Mouse (Mus musculus): ENCODE measurements at regions not wholly inside any gene's neighbourhood (a gene's known extent, or its start where the extent isn't known, plus 50 kb on each side); places are given as distances from the start of the nearest gene placed in this dataset.
"Not testable (repeated sequence)": the region's sequence is repeated elsewhere in the genome, so short reads cannot be mapped to it uniquely, and the experiment has no call there.

GRCm38 (mm10) chr11:41090391-41090900, 335.3 kb upstream of the Ccng1 start:
- not testable (repeated sequence) for ATAC-seq (ENCODE audit: low read depth); DNase-seq; H3K4me3 ChIP-seq (replicated peaks); H3K4me1 ChIP-seq (replicated peaks); H3K27me3 ChIP-seq; H3K36me3 ChIP-seq; H3K9ac ChIP-seq; H3K27ac ChIP-seq; H3K9me3 ChIP-seq (replicated peaks); H3K4me2 ChIP-seq
- 83% methylated on average over 11 of the region's 14 CpGs for WGBS (ENCODE audit: insufficient replicate concordance)

- DNase-seq = no peak
- H3K27ac ChIP-seq = no peak overlapping the region
- H3K4me2 ChIP-seq = no peak overlapping the region
- H3K36me3 ChIP-seq = no peaks in the 10 kb centered on the region
- no peaks in the 10 kb centered on the region for H3K9me3 ChIP-seq (replicated peaks)
- H3K4me3 ChIP-seq (replicated peaks) = no peak overlapping the region
- H3K9ac ChIP-seq = no peak overlapping the region
- H3K4me1 ChIP-seq (replicated peaks) = no peaks in the 10 kb centered on the region
- WGBS (ENCODE audit: insufficient replicate concordance) = 24% methylated on average over 3 of the region's 3 CpGs
- ATAC-seq (ENCODE audit: low read depth) = peak; percentile 75; the same call in 1 of the 2 replicates
- no peaks in the 10 kb centered on the region for H3K27me3 ChIP-seq
These were observed 308.5 kb upstream of the Ccng1 start for GRCm38 (mm10) chr11:41063570-41063969.

GRCm38 (mm10) chr11:41057796-41058195, 302.7 kb upstream of the Ccng1 start:
- Histone ChIP-seq H3K36me3 (no peaks in the 10 kb centered on the region), H3K4me1 (replicated peaks) (no peaks in the 10 kb centered on the region), H3K9ac (no peak overlapping the region), H3K27ac (no peak overlapping the region), H3K4me3 (replicated peaks) (no peak overlapping the region), H3K4me2 (no peak overlapping the region), H3K9me3 (replicated peaks) (no peaks in the 10 kb centered on the region), H3K27me3 (no peaks in the 10 kb centered on the region)
- no peak for DNase-seq
- WGBS (ENCODE audit: insufficient replicate concordance) = 49% methylated on average over 3 of the region's 3 CpGs
- ATAC-seq (ENCODE audit: low read depth) = no peak

- no peaks in the 10 kb centered on the region for H3K9me3 ChIP-seq (replicated peaks)
- H3K27ac ChIP-seq = no peak overlapping the region
- H3K4me1 ChIP-seq (replicated peaks) = no peaks in the 10 kb centered on the region
- ATAC-seq (ENCODE audit: low read depth) (peak; percentile 82), DNase-seq (no peak)
- no peak overlapping the region for H3K4me2 ChIP-seq
- no peaks in the 10 kb centered on the region for H3K27me3 ChIP-seq
- 30% methylated on average over 2 of the region's 2 CpGs for WGBS (ENCODE audit: insufficient replicate concordance)
- H3K36me3 ChIP-seq = no peaks in the 10 kb centered on the region
- H3K9ac ChIP-seq = no peak overlapping the region
- no peak overlapping the region for H3K4me3 ChIP-seq (replicated peaks)
These were observed 274.9 kb upstream of the Ccng1 start for GRCm38 (mm10) chr11:41030018-41030417.

- Histone ChIP-seq H3K9me3 (replicated peaks) (no peaks in the 10 kb centered on the region), H3K4me3 (replicated peaks) (no peak overlapping the region), H3K27ac (no peak overlapping the region), H3K9ac (no peak overlapping the region), H3K36me3 (no peaks in the 10 kb centered on the region), H3K4me2 (no peak overlapping the region), H3K27me3 (no peaks in the 10 kb centered on the region), H3K4me1 (replicated peaks) (no peaks in the 10 kb centered on the region)
- DNase-seq = no peak
- WGBS (ENCODE audit: insufficient replicate concordance) = 41% methylated on average over 3 of the region's 3 CpGs
- no peak for ATAC-seq (ENCODE audit: low read depth)
These were observed 255.0 kb upstream of the Ccng1 start for GRCm38 (mm10) chr11:41010096-41010495.

GRCm38 (mm10) chr11:40972806-40973205, 217.7 kb upstream of the Ccng1 start:
- DNase-seq = no peak
- WGBS (ENCODE audit: insufficient replicate concordance) = 77% methylated on average over 2 of the region's 2 CpGs
- no peaks in the 10 kb centered on the region for H3K4me1 ChIP-seq (replicated peaks)

GRCm38 (mm10) chr11:40927168-40927567, 172.1 kb upstream of the Ccng1 start:
- Histone ChIP-seq H3K4me3 (replicated peaks) (no peak overlapping the region), H3K9ac (no peak overlapping the region), H3K27ac (no peak overlapping the region), H3K4me1 (replicated peaks) (no peaks in the 10 kb centered on the region), H3K36me3 (no peaks in the 10 kb centered on the region), H3K4me2 (no peak overlapping the region), H3K9me3 (replicated peaks) (no peaks in the 10 kb centered on the region), H3K27me3 (no peaks in the 10 kb centered on the region)
- WGBS (ENCODE audit: insufficient replicate concordance) = 2% methylated on average over 12 of the region's 12 CpGs
- DNase-seq (no peak), ATAC-seq (ENCODE audit: low read depth) (no peak)

More at GRCm38 (mm10) chr11:40972806-40973205, 217.7 kb upstream of the Ccng1 start:
- Histone ChIP-seq H3K9ac (no peak overlapping the region), H3K27me3 (no peaks in the 10 kb centered on the region), H3K9me3 (replicated peaks) (no peaks in the 10 kb centered on the region), H3K36me3 (no peaks in the 10 kb centered on the region), H3K27ac (no peak overlapping the region), H3K4me3 (replicated peaks) (no peak overlapping the region), H3K4me2 (no peak overlapping the region)
- no peak for ATAC-seq (ENCODE audit: low read depth)

GRCm38 (mm10) chr11:40891485-40891884, 136.4 kb upstream of the Ccng1 start:
- H3K4me2 ChIP-seq = no peak overlapping the region
- 81% methylated on average over 1 of the region's 1 CpGs for WGBS (ENCODE audit: insufficient replicate concordance)
- no peaks in the 10 kb centered on the region for H3K4me1 ChIP-seq (replicated peaks)
- H3K27me3 ChIP-seq = no peaks in the 10 kb centered on the region
- no peaks in the 10 kb centered on the region for H3K36me3 ChIP-seq
- H3K9ac ChIP-seq = no peak overlapping the region
- no peaks in the 10 kb centered on the region for H3K9me3 ChIP-seq (replicated peaks)
- H3K27ac ChIP-seq = no peak overlapping the region
- ATAC-seq (ENCODE audit: low read depth) (no peak), DNase-seq (no peak)
- H3K4me3 ChIP-seq (replicated peaks) = no peak overlapping the region

GRCm38 (mm10) chr11:40884509-40884908, 129.4 kb upstream of the Ccng1 start:
- no peaks in the 10 kb centered on the region for H3K9me3 ChIP-seq (replicated peaks)
- DNase-seq (no peak), ATAC-seq (ENCODE audit: low read depth) (no peak)
- no peak overlapping the region for H3K4me2 ChIP-seq
- H3K27ac ChIP-seq = no peak overlapping the region
- WGBS (ENCODE audit: insufficient replicate concordance) = 66% methylated on average over 5 of the region's 5 CpGs
- no peaks in the 10 kb centered on the region for H3K27me3 ChIP-seq
- no peak overlapping the region for H3K4me3 ChIP-seq (replicated peaks)
- no peaks in the 10 kb centered on the region for H3K36me3 ChIP-seq
- no peak overlapping the region for H3K9ac ChIP-seq
- H3K4me1 ChIP-seq (replicated peaks) = no peaks in the 10 kb centered on the region

GRCm38 (mm10) chr11:40879589-40879988, 124.5 kb upstream of the Ccng1 start:
- Histone ChIP-seq H3K9ac (no peak overlapping the region), H3K4me3 (replicated peaks) (no peak overlapping the region), H3K27me3 (no peaks in the 10 kb centered on the region), H3K36me3 (no peaks in the 10 kb centered on the region), H3K9me3 (replicated peaks) (no peaks in the 10 kb centered on the region), H3K27ac (no peak overlapping the region), H3K4me1 (replicated peaks) (no peaks in the 10 kb centered on the region), H3K4me2 (no peak overlapping the region)
- DNase-seq = no peak
- ATAC-seq (ENCODE audit: low read depth) = no peak
- WGBS (ENCODE audit: insufficient replicate concordance) = 60% methylated on average over 5 of the region's 5 CpGs

GRCm38 (mm10) chr11:40873002-40873401, 117.9 kb upstream of the Ccng1 start:
- no peak for DNase-seq
- H3K4me3 ChIP-seq (replicated peaks) = no peak overlapping the region
- H3K27me3 ChIP-seq = no peaks in the 10 kb centered on the region
- H3K36me3 ChIP-seq = no peaks in the 10 kb centered on the region
- H3K9ac ChIP-seq = no peak overlapping the region
- H3K4me2 ChIP-seq = no peak overlapping the region
- 48% methylated on average over 2 of the region's 2 CpGs for WGBS (ENCODE audit: insufficient replicate concordance)
- H3K27ac ChIP-seq = no peak overlapping the region
- ATAC-seq (ENCODE audit: low read depth) = no peak
- H3K9me3 ChIP-seq (replicated peaks) = no peaks in the 10 kb centered on the region
- no peaks in the 10 kb centered on the region for H3K4me1 ChIP-seq (replicated peaks)

GRCm38 (mm10) chr11:40865694-40866093, 110.6 kb upstream of the Ccng1 start:
- no peak for ATAC-seq (ENCODE audit: low read depth)
- DNase-seq = no peak
- Histone ChIP-seq H3K27me3 (no peaks in the 10 kb centered on the region), H3K9me3 (replicated peaks) (no peaks in the 10 kb centered on the region), H3K4me2 (no peak overlapping the region), H3K4me3 (replicated peaks) (no peak overlapping the region), H3K27ac (no peak overlapping the region), H3K4me1 (replicated peaks) (no peaks in the 10 kb centered on the region), H3K9ac (no peak overlapping the region), H3K36me3 (no peaks in the 10 kb centered on the region)
- 27% methylated on average over 2 of the region's 2 CpGs for WGBS (ENCODE audit: insufficient replicate concordance)
